Mouse (Mus musculus) intestine, postnatal 0 days (tissue): ENCODE measurements around the gene Il12rb1. TPM values are rescaled to one million over a fixed set of nuclear protein-coding genes. Genes with fewer than 3 reads are reported as not detected.

Source experiments
- ATAC-seq: fragments of 200-750 bp; cut with Nextera tagmentation; 2 replicates; pipeline ENCODE4 v1.8.0; 2017; ENCODE audit warnings: mild to moderate bottlenecking, moderate TSS enrichment, moderate library complexity
- H3K27ac ChIP-seq: fragments of 300-500 bp; sonication (generic); 2 replicates; pipeline ENCODE4 v1.5.1; 2014; ENCODE audit warnings: mild to moderate bottlenecking, low read depth, low read length, moderate library complexity
- H3K27me3 ChIP-seq: fragments of 300-500 bp; sonication (generic); replicated peaks from 2 replicates; pipeline ENCODE4 v1.6.1; 2014; ENCODE audit warnings: low read length, mixed read lengths; ENCODE audit not compliant: control insufficient read depth, insufficient read depth
- H3K36me3 ChIP-seq: fragments of 300-500 bp; sonication (generic); 2 replicates; pipeline ENCODE4 v1.6.1; 2014; ENCODE audit warnings: mild to moderate bottlenecking, moderate library complexity; ENCODE audit not compliant: control insufficient read depth, insufficient read depth
- H3K4me1 ChIP-seq: fragments of 300-500 bp; sonication (generic); replicated peaks from 2 replicates; pipeline ENCODE4 v1.6.1; 2014; ENCODE audit warnings: antibody characterized with exemption, low read length, mixed read lengths; ENCODE audit not compliant: control insufficient read depth, insufficient read depth
- H3K4me2 ChIP-seq: fragments of 300-500 bp; sonication (generic); replicated peaks from 2 replicates; pipeline ENCODE4 v1.6.1; 2014; ENCODE audit warnings: low read depth, mild to moderate bottlenecking, moderate library complexity
- H3K4me3 ChIP-seq: fragments of 300-500 bp; sonication (generic); 2 replicates; pipeline ENCODE4 v1.5.1; 2014; ENCODE audit warnings: low read depth, low read length
- H3K9ac ChIP-seq: fragments of 300-500 bp; sonication (generic); 2 replicates; pipeline ENCODE4 v1.6.1; 2014; ENCODE audit warnings: mild to moderate bottlenecking, low read depth, low read length
- H3K9me3 ChIP-seq: fragments of 300-500 bp; sonication (generic); 2 replicates; pipeline ENCODE4 v1.6.1; 2016; ENCODE audit warnings: mixed run types; ENCODE audit not compliant: control insufficient read depth
- CTCF ChIP-seq: sonication (generic); IDR thresholded peaks from 2 replicates; pipeline ENCODE4 v1.5.1; 2016; ENCODE audit warnings: low read depth, mild to moderate bottlenecking, control low read depth, antibody characterized with exemption, moderate library complexity
- WGBS: fragments of 180-500 bp; shearing (Covaris S2); extraction: QIAGEN DNeasy Blood & Tissue Kit; methylation state at CpG from one replicate; pipeline ENCODE4 v1.1.7; 2014; 5-methylcytosine and 5-hydroxymethylcytosine counted together
- polyA plus RNA-seq: library from polyadenylated mRNA; unstranded; fragments of >200 nt; fragmentation: Nextera tagmentation; extraction: Ambion mirVana; gene quantifications from 2 replicates; pipeline ENCODE4 v1.2.1, GENCODE M21; 2015

Gene Il12rb1
- polyA plus RNA-seq, 1 experiment from 2014 or later = 0.29 TPM

DNA sequence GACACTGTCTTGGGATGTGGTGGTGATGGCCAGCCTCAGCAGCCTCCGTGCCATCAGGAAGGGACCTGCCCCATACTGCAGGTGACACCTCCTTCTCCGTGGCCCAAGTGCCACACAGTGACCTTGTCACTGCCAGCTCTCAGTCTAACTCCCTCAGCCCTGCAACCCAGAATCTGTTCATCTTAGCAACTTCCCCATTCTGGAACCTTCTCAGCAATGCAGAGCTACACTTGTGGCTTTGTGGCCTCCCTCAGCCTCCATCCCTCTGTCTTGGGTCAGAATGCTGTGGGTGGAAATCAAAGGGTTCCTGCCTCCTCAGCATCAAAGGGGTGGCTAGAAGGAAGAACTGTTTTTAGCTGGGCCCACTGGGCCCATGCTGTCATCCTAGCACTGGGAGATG lies 45.6 kb downstream of the Il12rb1 start:
- H3K36me3 ChIP-seq = no peaks in the 10 kb centered on the region
- 74% methylated on average over 2 of the region's 2 CpGs for WGBS
- no peaks in the 10 kb centered on the region for H3K9me3 ChIP-seq
- no peaks in the 10 kb centered on the region; the same call in 1 of the 2 replicates for H3K4me1 ChIP-seq
- no peaks in the 10 kb centered on the region for H3K27me3 ChIP-seq
- H3K27ac ChIP-seq = no peak overlapping the region
- no peak overlapping the region for H3K4me3 ChIP-seq
- H3K9ac ChIP-seq = no peak overlapping the region
- ATAC-seq = no peak
- no peak for TF ChIP-seq CTCF
- no peak overlapping the region for H3K4me2 ChIP-seq

DNA sequence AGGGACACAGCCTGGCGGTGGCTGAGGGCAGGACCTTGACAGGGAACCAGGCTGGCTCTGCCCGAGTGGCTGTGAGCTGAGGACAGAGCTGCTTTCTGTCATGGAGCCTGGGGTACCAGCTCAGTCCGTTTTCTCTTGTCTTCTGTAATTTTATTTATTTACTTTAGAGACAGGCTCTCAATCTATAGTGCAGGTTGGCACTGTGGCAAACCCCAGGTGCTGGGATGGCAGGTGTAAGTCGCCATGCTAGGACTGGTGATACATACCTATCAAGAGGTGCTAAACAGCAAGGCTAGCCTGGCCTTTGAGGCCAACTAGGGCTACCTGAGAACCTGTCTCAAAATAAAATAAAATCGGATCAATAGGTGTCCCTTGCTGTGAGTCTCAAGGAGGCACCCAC lies 47.8 kb downstream of the Il12rb1 start:
- 71% methylated on average over 5 of the region's 5 CpGs for WGBS
- ATAC-seq = no peak
- no peak overlapping the region for H3K4me2 ChIP-seq

DNA sequence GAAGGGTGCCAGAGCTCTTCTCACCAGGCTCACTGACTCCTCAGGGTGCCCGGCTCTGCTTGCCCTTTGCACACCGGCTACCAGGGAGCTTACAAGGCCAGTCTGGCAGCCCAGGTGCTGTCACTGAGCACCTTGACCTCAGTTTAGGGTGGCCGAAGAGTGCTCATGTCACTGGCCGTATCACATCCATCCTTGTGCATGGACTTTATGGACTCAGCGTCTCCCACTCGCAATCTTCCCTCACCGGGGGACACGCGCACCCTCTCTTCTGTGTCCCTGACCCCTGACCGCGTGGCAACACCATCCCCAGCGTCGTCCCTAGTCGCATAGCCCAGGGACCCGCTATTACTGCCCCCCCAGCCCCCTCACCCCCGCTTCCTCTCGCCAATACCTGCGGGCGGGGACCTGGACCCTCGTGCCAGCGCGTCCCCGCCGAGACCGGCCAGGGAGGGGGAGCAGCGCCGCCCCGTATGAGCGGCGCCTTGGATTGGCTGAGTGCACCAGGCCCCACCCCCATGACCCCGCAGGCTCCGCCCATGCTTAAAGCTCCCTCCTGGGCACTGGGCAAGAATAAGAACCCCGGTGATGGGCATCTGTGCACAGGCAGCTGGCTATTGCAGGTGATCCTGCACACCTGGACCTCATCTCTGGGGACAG lies 48.4 kb downstream of the Il12rb1 start:
- peak; percentile 71 for ATAC-seq
- WGBS = 7% methylated on average over 33 of the region's 33 CpGs
- Histone ChIP-seq H3K9ac (peak overlapping the region; percentile 27; the same call in 1 of the 2 replicates), H3K27ac (no peak overlapping the region), H3K9me3 (no peaks in the 10 kb centered on the region), H3K4me2 (peak overlapping the region; percentile 84), H3K36me3 (no peaks in the 10 kb centered on the region), H3K27me3 (peaks cover 4% of the 10 kb centered on the region; the same call in 1 of the 2 replicates), H3K4me1 (no peaks in the 10 kb centered on the region; the same call in 1 of the 2 replicates), H3K4me3 (peak overlapping the region; percentile 45)
- no peak for TF ChIP-seq CTCF

More for the DNA sequence above, 47.8 kb downstream of the Il12rb1 start:
- no peak for TF ChIP-seq CTCF
- H3K4me3 ChIP-seq = no peak overlapping the region
- H3K9ac ChIP-seq = no peak overlapping the region
- no peaks in the 10 kb centered on the region; the same call in 1 of the 2 replicates for H3K4me1 ChIP-seq
- no peaks in the 10 kb centered on the region for H3K27me3 ChIP-seq
- no peaks in the 10 kb centered on the region for H3K9me3 ChIP-seq
- H3K27ac ChIP-seq = no peak overlapping the region
- H3K36me3 ChIP-seq = no peaks in the 10 kb centered on the region

DNA sequence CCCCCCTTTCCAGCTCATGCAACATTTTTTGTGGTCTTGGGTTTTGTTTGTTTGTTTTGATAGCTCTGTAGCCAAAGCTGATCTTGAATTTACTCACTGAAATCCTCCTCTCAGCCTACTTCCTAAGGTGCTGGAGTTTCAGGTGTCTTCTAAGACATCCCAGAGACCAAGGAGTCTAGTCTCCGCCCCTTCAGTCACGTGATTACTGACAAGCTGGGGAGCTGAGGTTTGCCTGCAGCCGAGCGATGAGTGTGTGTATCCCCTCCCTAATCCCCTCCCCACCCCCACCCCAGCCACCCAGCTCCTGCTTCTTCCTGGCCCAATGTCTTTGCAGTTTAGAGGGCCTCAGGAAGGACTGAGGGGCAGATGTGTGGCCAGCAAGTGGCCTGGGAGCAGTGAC lies 49.3 kb downstream of the Il12rb1 start:
- WGBS = 38% methylated on average over 4 of the region's 4 CpGs
- H3K36me3 ChIP-seq = no peaks in the 10 kb centered on the region
- H3K4me3 ChIP-seq = no peak overlapping the region
- no peak overlapping the region for H3K9ac ChIP-seq
- no peaks in the 10 kb centered on the region for H3K9me3 ChIP-seq
- no peak for TF ChIP-seq CTCF
- no peak overlapping the region for H3K4me2 ChIP-seq
- no peaks in the 10 kb centered on the region; the same call in 1 of the 2 replicates for H3K4me1 ChIP-seq
- ATAC-seq = no peak
- peaks cover 12% of the 10 kb centered on the region for H3K27me3 ChIP-seq
- H3K27ac ChIP-seq = no peak overlapping the region

DNA sequence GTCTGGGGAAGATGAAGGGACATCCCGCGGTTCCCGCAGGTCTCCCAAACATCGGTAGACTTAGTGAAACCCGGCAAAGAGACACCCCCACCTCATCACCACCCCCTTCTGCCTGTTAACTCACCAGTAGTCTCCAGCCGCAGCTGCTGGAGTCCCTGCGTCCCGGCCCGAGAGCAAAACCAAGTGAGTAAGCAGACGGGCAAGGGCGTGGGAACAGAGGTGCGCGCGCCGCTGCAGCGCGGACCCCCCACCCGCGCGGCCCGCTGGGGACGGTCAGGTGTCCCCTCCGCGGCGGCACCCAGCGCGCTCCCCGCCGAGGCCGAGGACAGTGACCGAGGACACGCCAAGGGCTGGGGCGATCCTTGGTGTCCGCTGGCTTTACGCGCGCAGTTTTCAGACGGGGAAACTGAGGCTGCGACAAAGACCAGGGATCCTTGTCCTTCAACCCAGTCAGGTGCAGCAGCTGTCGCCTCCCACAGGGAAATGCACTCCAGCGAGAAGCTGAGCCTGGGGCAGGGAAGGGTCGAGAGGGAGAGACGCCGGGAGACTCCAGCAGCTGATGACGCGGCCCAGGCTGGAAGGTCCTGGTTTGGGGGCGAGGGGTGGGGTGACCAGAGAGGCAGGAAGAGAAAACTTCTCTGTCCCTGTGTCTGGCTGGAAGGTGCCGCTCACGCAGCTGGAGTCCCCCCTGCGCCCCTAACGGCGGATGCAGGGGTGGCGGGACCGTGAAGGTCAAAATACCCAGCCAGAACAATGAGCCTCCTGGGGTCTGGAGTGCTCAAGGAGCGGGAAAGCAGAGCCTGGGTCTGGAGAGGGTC lies 54.8 kb downstream of the Il12rb1 start, which contains the start of gene Kcnn1:
Gene Kcnn1 (minus strand): TSS at position 435 of the 818 bp plus-strand sequence.
- ATAC-seq = no peak
- peak; percentile 58 for TF ChIP-seq CTCF
- H3K4me2 ChIP-seq = peak within 1 kb of the TSS; percentile 67

More for the DNA sequence above, 54.8 kb downstream of the Il12rb1 start, which contains the start of gene Kcnn1:
- peak within 1 kb of the TSS; percentile 33 for H3K4me3 ChIP-seq
- 1% methylated on average over 55 of the region's 55 CpGs for WGBS
- H3K4me1 ChIP-seq = peaks cover 13% of the 10 kb centered on the region; the same call in 1 of the 2 replicates
- peaks cover 38% of the 10 kb centered on the region for H3K27me3 ChIP-seq
- no peak within 1 kb of the TSS for H3K27ac ChIP-seq
- peak within 1 kb of the TSS; percentile 22; the same call in 1 of the 2 replicates for H3K9ac ChIP-seq
- no peaks in the 10 kb centered on the region for H3K9me3 ChIP-seq
- H3K36me3 ChIP-seq = peaks cover 7% of the 10 kb centered on the region; the same call in 1 of the 2 replicates
